Mouse (Mus musculus) B cell, adult 2 months (primary cell): ENCODE measurements at regions not wholly inside any gene's neighbourhood (a gene's known extent, or its start where the extent isn't known, plus 50 kb on each side); places are given as distances from the start of the nearest gene placed in this dataset.
"Not testable (repeated sequence)": the region's sequence is repeated elsewhere in the genome, so short reads cannot be mapped to it uniquely, and the experiment has no call there.

Experiments used
- DNase-seq, 2 experiments: peaks; one replicate each; pipeline ENCODE4 v3.0.0; 2022

DNA sequence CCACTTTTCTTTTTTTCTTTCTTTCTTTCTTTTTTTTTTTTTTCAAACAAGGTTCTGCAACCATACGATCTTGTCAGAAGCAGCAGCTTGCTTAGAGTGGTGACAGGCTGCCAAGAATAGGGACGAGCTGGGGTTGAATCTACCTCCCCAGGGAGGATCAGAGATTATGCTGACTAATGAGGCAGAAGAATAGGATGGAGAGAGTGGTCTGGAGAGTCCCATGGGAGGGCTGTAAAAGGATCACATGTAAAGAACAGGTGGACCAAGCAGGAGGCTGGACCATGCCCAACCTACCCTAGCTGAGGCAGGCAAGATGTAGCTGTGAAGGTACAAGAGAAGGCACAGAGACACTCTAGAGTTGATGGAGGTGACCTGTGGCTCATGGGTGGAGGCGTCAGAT, 274.4 kb upstream of the Trpc7 start:
- DNase-seq: no peak

DNA sequence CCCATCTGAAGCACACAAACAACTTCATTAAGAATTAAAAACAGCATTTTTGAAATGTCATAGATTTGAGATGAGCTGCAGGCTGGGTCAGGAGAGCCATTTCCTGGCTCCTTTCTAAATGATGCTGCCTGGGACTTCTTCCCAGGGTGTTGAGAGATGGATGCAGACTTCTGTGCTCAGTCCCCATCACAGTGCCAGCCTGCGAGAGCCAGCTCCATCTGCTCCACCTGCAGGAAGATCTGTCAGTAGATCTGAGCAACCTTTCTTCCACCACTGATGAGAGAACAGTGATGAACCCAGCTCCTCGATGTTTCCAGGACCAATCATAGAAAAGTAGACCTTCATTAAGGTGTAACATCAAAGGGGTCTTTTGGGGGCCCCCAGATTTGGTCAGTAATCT, 273.8 kb upstream of the Trpc7 start:
- DNase-seq: no peak

DNA sequence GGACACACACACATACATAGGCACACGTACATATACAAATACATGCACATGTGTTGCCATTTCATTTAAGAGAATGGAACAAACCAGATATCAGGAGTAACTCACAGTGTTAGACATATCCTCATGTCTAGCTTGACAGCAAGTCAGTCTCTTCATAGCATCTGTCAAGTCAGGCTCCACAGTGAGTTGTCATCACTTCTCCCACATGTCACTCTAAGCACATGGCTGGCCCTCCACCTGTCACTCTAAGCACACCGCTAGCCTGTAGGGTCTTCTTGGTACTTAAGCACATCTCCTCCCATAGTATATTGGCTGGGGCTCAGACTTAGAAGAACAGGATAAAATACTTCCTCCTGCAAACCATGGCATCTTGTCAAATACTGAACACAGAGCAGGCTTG, 269.6 kb upstream of the Trpc7 start:
- no peak for DNase-seq

DNA sequence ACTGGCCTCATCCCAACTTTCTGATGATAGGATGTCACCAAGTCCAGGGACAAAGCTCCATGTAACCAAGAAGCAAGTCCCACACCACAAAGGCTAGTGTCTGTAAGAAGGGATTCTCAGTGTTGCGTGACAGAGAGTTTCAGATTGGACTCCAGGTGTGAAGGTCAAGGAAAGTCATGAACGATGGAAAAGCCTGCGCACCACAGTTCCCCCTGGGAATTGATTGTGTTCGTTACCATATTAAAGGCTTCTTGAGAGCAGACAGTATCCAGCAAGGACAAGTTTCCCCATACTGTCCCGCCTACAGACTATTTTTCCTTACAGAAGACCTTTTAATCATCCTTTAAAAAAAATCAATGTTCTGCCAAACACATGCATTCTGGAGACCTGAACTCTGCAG, 257.0 kb upstream of the Trpc7 start:
- no peak for DNase-seq

DNA sequence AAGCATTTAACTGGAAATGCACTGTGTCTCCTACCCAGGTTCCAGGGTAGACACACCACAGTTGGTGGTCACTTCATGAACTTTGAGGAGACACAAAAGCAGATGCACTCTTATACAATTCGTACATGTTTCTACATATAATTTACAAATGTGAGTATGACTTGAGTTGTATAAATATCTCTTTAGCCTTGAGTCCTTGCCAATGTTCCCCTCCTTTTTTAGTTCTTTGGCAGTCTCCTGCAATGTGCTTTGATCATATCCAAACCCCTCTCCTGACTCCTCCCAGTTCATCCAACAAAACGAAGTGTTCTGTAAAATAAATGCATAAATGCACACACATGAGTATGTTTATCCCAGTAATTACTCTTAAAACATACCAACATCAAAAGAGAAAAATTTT, 251.8 kb upstream of the Trpc7 start:
- no peak for DNase-seq

DNA sequence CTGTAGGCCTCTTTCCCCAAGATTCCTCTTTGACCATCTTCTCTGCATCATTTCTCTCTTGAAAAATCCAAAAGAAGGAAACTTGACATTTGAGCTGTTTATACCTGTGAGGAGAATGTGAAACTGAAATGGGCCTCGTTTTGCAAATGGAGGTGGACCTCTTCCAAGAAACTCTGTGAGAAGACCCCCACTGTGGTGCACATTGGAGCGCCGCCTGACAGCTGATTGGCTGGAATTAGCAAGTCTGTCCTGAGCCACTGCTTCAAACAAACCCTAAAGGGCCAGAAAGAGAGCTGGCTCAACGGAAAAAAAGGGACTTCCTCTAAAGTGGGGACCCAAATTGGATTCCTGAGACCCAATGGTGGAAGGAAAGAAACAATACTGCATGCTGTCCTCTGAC, 250.9 kb upstream of the Trpc7 start:
- no peak for DNase-seq

DNA sequence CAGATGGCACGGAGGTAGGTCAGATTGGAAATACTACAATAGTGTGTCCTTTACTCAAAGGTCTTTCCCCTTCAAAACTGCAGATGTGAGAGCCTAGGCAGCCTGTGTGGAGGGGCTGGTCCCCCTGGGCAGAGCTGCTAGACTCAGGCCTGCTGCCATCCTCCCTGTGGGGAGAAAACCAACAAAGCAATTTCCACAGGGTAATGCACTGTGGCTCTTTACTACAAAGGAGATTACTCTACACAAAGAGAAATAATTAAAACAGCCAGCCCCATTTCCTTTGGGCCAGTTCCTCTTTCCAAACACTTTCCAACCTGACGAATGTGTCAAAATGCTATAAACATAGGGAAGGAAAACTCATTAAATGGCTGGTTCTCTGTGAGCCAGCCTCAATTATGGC, 250.0 kb upstream of the Trpc7 start:
- DNase-seq: no peak

DNA sequence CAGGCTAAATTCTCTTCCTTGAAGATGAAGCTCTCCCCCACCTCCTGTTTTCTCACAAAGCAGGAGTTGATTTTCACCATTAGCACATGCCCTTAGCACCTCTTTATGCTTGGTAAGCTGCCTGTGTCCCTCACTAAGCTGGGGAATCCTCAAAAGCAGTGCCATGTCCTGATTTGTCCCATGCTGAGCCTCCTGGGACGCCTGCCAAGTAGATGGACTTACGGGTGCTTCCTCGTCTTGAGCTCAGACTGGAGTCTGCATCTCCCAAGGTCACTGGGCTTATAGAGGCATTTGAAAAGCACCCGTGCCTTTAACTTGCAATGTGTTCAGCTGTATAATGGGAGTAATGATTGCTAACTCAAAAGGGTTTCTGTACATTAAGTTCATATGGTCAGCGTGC, 247.1 kb upstream of the Trpc7 start:
- DNase-seq: no peak

DNA sequence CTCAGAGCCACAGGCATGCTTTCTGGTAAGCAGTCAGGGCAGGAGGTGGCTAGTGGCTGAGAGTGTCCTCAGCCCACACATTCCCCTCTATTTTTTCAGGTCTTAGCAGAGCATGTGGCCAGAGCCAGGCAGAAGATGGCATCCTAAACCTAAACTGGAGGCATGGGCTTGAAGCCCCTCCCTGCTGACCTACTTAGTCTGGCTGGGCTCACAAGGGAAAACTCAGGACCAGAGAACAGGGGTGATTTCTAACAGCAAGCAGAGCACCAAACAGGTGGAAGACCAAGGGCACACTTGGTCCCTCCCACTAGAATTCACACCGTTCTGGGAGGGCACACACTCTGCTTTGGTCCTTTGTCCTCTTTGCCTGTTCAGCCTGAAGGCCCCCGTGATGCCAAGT, 246.6 kb upstream of the Trpc7 start:
- no peak for DNase-seq

DNA sequence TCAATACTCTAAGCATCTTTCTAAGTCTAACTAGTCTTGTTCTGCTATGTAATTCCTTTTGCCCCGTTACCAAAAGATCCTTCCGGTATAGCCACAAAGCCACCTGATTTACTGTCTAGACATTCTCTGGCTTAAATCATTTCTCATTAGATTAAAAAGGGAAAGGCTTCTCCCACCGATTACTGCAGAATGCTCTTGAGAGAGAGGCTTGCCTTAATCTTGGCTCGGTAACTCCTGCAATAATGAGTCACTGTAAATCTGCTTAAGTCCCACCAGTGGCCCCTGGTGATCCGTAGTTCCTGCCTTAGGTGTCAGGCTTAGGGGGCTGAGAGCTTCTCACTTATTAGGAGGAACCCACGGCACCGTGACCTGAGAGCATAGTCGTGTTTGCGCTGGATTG, 220.1 kb upstream of the Trpc7 start:
- DNase-seq: no peak

DNA sequence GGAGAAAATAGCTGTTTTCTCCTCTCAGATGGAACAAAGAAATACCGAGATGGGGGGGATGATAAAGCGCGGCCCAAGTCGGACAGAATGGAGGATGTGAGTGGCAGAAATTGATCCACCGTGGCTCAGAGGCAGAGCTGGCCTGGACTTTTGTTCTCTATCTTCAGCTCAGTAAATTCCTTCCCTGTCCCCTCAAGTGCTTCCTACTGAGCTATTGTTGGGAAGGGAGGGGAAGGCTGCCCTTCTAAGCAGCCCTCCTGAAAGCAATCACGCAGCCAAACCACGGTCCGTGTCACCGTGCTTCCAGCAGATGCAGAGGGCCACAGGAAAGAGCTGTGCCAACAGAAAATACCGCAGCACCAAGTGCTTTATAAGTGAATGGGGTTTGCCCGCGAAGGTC, 212.2 kb upstream of the Trpc7 start:
- DNase-seq: no peak

DNA sequence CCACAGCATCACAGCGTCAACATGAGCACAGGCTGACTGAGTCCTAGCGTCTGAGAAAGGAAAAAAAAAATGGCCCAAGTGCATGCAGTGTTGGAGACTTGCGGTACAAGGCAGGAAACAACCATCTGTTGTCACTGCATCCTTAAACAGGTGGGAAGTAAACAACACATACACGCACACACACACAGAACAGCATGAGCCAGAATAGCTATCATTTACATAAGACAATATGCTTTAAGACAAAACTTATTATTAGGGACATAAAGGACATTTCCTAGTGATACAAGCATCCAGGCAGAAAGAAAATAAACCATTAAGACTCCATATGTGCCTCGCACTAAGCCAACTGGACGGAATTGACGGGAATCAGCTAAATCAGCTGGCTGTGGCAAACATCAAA, 203.8 kb upstream of the Trpc7 start:
- no peak for DNase-seq

DNA sequence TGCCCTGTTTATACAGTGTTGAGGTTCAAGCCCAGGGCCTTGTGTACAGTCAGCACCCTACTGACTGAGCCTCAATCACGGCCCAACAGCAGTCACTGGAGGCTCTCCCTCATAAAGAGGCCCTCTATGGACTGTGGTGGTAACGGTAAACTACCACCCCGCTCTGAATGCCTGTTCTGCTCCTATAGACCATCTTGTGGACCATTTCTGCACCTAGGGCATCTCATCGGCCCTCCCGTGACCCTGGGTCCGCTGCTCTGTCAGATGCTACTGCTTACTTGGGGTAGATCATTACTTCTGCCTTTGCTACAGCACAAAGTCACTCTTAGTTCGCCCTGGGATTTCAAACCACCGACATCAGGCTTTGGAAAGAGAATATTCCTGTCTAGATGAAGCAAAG, 196.1 kb upstream of the Trpc7 start:
- DNase-seq: no peak

DNA sequence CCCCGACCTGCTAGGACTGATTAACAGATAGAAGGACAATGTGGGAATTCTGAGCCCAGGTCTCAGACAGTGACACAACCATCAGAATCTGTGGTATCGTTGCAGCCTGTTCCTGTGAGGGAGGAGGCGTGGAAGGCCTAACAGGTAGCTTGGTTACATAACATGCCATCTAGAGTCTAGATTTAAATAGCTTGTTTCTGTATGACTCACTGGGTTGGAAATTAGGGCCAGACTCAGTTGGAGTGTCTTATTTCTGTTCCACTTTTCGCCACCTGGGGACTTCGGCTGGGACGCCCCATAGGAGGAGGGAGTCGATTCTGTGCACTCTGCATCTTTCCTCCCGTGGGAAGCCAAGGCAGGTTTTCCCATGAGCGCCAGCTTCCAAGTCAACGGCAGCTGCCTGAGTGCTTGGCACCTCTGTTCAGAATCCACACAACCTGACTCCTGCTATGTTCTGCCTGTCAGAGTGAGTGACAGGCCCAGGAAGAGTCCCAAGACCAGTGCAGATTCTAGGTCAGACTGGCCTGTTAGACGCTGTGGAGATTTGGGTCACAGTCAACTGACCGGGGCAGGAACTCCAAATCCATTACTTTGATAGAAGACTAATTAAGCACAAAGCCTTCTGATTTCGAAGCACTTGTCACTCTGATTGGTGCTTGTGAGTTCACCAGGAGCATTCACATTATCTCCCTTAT, 193.7 kb upstream of the Trpc7 start:
- DNase-seq: no peak

DNA sequence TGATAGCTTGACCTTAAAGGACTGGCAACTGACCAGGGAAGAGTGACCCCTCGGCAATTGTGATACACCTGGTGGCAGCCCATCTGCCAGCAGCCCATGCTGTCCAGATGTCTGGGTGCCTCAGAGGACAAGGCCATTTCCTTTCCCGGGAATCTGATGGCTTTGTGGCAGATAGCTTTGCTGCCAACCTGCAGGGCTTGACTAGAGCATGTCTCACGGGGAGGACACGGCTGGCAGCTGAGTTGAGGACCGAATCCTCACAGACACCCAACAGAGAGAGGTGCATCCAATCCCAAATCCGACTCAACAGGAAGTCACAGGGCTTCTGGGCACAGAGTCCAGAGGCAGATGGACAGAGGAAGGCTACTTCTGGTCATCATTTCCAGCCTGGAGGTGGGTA, 192.2 kb upstream of the Trpc7 start:
- no peak for DNase-seq

DNA sequence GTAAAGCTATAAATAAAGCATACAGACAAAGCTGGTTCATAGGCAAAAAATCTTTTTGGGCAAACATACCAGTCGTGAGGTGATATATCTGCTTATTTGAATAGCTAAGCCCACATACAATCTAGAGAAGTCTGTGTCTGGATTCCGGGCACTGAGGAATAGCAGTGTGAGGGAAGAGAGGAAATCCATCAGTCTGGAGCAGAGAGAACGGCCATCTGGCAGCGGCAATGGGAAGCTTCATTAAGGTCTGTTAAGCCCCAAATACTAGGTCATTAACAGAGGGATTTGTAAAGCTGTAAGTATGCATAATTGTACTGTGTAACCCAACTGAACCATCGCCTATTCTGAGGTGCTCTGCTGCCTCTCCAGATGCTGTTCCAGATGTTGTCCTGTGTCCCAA, 191.6 kb upstream of the Trpc7 start:
- no peak for DNase-seq

DNA sequence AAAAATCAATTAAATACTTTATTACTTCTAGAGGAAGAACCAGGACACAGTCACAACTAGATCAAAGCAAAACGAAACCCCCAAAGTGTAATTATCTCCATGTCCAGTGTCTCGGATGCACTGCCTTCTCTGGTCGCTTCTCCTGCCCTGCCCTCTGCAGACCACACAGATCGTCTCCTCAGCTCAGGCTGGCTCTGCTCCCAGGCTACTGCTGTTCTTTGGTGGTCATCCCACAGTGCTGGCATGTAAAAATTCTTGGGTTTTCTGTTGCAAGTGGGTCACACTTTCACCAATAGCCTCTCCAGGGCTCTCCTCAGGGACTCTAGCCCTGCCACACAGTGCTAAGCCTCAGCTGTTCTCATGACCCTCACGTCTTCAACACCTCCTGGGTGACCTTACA, 188.0 kb upstream of the Trpc7 start:
- no peak for DNase-seq

DNA sequence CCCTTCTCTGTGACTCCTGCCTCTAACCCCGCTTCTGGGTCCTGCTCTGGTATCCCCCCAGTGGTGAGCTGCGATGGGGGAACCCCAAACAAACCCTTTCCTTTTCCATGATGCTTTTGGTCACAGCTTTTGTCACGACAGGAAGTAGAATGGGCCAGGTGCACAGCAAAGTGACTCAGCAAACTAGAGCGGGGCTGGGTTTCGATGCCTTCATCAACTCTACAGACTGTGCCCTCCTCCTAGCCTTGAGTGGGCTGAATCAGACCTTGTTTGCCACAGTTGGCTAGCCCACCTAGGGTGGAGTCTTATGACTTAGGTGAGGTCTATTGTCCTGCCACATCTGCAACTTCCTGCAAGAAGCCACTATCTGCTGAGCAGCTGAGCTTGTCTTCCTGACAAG, 174.7 kb upstream of the Trpc7 start:
- no peak for DNase-seq

DNA sequence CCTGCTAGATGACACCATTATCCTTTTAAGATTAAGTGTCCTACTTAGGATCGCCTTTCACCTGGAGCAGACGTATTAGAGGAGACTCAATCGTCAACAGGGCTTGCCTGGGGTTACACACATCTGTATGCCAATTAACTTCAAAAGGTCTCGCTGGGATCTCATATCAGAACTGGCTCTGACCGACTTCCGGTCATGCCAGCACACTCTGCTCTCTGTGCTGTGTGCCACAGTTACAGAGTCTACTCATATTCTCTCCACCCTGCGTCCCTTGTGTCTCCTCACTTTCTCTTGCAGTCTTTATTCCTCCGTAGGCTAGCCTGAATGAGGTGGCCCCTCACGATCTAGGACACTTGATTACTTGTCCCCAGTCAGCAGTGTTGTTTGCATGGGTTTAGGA, 165.9 kb upstream of the Trpc7 start:
- no peak for DNase-seq

DNA sequence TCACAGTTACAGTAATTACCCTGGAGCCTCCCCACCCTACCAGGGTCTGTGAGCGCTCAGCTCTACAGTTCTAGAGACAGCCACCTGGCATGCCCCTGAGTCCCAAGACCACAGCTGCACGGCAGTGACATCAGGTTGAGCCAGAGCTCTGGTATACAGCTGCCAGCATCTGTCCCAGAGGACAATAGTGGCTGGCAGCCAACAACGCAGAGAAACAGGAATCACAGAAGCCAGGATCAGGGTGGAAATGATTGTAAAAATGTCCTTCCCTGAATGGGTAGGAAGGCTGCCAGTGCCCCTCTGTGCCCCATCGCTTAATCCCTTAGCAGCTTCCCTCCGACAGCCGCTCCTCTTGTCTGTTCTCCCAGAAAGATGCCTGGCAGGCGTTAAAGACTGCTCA, 165.3 kb upstream of the Trpc7 start:
- DNase-seq: no peak

DNA sequence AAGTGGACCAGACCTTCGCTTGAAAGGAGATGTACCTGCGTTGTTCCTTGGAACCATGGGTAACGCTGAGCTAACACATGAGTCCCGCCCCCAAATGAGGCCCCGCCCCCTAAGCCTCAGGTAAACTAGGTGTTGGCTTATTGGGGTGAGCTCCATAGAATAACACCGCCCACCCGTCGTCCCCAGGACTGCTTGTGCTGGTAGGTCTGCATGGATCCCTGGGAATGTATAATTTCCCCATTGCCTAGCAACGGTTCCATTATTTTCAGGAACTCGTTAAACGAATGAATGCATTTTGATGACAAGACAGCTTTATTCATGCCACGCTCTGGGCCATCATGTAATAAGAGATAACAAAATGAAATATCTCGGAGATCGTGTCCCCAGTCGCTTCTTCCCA, 161.0 kb upstream of the Trpc7 start:
- DNase-seq: no peak

DNA sequence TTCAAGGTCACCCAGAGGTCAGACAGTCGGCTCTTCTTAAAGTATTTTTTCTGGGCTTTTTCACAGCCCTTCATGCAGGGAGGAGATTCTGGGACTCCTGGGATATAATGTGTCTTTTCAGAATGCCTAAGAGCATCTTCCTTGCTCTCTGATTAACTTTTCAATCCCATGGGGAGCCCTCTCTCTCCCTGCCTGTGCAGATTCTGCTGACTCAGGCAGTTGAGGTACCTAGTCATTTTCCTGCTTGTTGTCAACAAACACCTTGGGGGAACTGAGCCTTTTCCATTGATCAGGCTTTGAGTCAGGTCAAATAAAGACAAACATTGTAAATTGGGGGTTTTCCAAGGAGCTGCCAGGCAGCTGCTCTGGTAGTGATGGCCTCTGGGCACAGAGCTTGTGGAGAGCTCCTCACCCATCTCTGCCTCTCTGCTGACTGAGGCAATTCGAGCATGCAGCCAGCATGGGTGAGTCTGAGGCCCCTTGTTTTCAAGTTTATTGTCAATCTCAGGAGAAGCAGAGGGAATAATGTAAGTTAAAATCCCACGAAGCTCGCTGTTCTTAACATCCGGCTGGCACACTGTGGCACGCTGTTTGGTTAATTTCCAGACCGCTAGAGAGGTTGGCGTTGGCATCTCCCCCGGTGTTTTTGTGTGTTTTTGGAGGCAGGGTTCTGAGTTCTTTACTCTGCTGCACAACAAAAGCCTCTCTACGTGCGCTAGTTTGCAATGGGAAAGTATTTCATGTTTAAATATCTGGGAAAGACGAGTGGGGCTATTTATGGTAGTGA, 159.8 kb upstream of the Trpc7 start:
- DNase-seq: no peak

DNA sequence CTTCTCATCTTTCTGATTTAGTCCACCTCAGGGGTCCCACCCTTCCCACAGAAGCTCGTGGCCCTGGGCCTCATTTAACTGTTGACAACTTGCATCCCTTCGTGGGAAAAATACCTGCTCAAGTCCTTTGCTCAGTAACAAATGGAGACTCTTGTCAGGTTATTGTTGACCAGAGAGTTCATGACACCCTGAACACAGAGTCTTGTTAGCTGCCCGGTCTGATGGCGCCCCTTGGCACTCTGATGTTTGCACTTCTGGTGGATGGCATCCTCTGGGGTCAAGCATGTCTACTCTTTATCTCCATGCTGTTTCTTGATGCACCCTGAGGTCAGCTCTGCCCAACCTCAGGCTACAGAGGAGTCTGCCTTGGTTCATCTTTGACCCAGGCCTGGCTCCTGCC, 157.6 kb upstream of the Trpc7 start:
- DNase-seq: no peak

DNA sequence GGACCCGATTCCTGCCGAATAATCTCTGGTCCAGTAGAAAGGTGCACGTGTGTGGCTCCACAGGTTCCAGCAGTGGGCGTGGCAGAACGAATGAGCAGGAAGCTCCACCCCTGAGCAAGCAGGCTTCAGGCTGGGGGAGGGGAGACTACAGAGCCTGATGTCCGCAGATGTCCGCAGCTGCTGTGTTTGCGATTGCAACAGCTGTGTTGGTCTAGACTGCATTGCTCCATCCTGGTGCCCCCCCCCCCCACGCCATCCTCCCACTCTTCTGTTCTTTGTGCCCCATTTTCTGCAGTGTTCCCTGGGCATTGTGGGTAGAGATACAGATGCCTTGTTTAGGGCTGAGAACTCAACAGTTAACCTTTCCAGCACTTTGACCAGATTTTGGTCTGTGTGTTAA, 150.3 kb upstream of the Trpc7 start:
- not testable (repeated sequence) for DNase-seq

DNA sequence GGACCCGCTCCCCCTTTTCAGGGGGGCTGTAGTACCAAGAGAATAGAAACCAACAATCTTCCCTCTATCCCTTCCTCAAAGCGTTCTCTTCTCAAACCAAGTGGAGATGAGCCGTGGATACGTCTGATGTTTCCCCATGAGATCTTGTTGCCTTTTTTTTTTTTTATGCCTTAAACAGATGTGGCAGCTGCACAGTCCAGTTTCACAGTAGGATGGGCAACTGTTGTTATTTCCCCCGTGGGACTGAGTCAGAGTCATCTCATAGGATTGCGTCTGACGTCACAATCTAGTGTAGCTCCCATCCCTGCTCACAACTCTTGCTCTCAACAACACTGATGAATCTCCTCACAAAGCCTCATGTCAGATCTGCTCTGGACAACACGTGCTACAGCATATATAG, 148.7 kb upstream of the Trpc7 start:
- DNase-seq: no peak
